Mouse (Mus musculus) ES-E14 (cell line): Measurements from ENCODE around the gene Gm28308.

ENCODE experiments used
- ZC3H11A ChIP-seq: IDR thresholded peaks from 2 replicates; pipeline ENCODE4 v1.6.1; 2012; ENCODE audit warnings: low read depth, mild to moderate bottlenecking, inconsistent platforms, low read length, borderline replicate concordance
- ZNF384 ChIP-seq: IDR thresholded peaks from 2 replicates; pipeline ENCODE4 v1.6.1; 2012; ENCODE audit warnings: low read depth, low read length, inconsistent platforms

GRCm38 (mm10) chr6:52249415-52249738 is 36.2 kb upstream of the Gm28308 start:
- no peak for TF ChIP-seq ZC3H11A
- no peak for TF ChIP-seq ZNF384
